Mouse (Mus musculus): ENCODE measurements at regions not wholly inside any gene's neighbourhood (a gene's known extent, or its start where the extent isn't known, plus 50 kb on each side); places are given as distances from the start of the nearest gene placed in this dataset.

DNA sequence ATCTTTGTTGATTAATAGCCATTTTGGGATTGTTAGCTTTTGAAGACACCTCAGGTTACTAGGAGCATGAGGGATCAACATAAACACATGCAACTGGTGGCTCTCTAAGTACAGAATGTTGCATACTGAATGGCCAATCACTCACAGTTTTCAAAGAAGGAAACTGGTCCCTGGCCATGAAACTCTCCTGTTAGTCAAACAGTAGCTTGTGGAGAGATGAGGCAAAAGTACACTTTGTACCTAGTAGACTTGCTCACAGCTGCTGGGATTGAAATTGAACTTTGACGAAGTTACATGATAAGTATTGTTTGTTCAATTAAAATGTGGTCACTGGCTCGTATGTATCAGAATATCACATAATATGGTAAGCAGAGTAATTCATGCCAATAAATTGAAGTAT, 237.6 kb upstream of the Robo2 start:
- Histone ChIP-seq H3K9ac (replicated peaks; ENCODE audit: low read depth, low read length) (no peak overlapping the region), H3K4me3 (ENCODE audit: low read depth, low read length) (no peak overlapping the region), H3K4me1 (ENCODE audit: control insufficient read depth, insufficient read depth, low read length) (no peaks in the 10 kb centered on the region), H3K4me2 (ENCODE audit: low read depth, low read length) (no peak overlapping the region), H3K27me3 (ENCODE audit: control insufficient read depth, insufficient read depth, low read length) (no peaks in the 10 kb centered on the region), H3K36me3 (ENCODE audit: control insufficient read depth, insufficient read depth, low read length) (no peaks in the 10 kb centered on the region), H3K9me3 (ENCODE audit: control insufficient read depth, low read length) (no peaks in the 10 kb centered on the region), H3K27ac (ENCODE audit: low read depth, low read length) (no peak overlapping the region)
- 94% methylated on average over 2 of the region's 2 CpGs for WGBS
- no peak for ATAC-seq (ENCODE audit: low read depth)

DNA sequence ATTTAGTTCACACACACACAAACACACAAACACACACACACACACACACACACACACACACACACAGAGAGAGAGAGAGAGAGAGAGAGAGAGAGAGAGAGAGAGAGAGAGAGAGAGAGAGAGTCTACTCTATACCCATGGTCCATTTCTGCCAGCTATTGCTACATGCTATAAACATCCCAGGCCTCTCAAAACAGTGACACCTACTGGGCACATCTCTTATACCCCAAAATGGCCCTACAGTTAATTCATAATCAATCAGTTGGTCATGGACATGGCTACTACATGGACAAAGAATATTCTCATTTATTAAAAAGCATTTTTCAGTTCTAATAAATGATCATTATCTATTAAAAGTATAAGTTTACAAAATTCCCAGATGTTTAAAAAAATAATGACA, 236.8 kb upstream of the Robo2 start:
- H3K4me1 ChIP-seq (ENCODE audit: control insufficient read depth, insufficient read depth, low read length): no peaks in the 10 kb centered on the region
- no peaks in the 10 kb centered on the region for H3K36me3 ChIP-seq (ENCODE audit: control insufficient read depth, insufficient read depth, low read length)
- H3K9me3 ChIP-seq (ENCODE audit: control insufficient read depth, low read length): no peaks in the 10 kb centered on the region
- no peak overlapping the region for H3K4me3 ChIP-seq (ENCODE audit: low read depth, low read length)
- no peak for ATAC-seq (ENCODE audit: low read depth)
- no peaks in the 10 kb centered on the region for H3K27me3 ChIP-seq (ENCODE audit: control insufficient read depth, insufficient read depth, low read length)
- H3K27ac ChIP-seq (ENCODE audit: low read depth, low read length): no peak overlapping the region
- no peak overlapping the region for H3K9ac ChIP-seq (replicated peaks; ENCODE audit: low read depth, low read length)
- H3K4me2 ChIP-seq (ENCODE audit: low read depth, low read length): no peak overlapping the region

GRCm38 (mm10) chr16:74644750-74645366, 233.2 kb upstream of the Robo2 start:
- ATAC-seq (ENCODE audit: low read depth): no peak
- Histone ChIP-seq H3K27me3 (ENCODE audit: control insufficient read depth, insufficient read depth, low read length) (no peaks in the 10 kb centered on the region), H3K27ac (ENCODE audit: low read depth, low read length) (no peak overlapping the region), H3K9me3 (ENCODE audit: control insufficient read depth, low read length) (no peaks in the 10 kb centered on the region), H3K4me2 (ENCODE audit: low read depth, low read length) (no peak overlapping the region), H3K36me3 (ENCODE audit: control insufficient read depth, insufficient read depth, low read length) (no peaks in the 10 kb centered on the region), H3K4me3 (ENCODE audit: low read depth, low read length) (no peak overlapping the region), H3K4me1 (ENCODE audit: control insufficient read depth, insufficient read depth, low read length) (no peaks in the 10 kb centered on the region), H3K9ac (replicated peaks; ENCODE audit: low read depth, low read length) (no peak overlapping the region)
- WGBS: 15% methylated on average over 10 of the region's 10 CpGs

- no peak for ATAC-seq (ENCODE audit: low read depth)
- H3K9ac ChIP-seq (replicated peaks; ENCODE audit: low read depth, low read length): no peak overlapping the region
- H3K27ac ChIP-seq (ENCODE audit: low read depth, low read length): no peak overlapping the region
- no peak overlapping the region for H3K4me2 ChIP-seq (ENCODE audit: low read depth, low read length)
- 80% methylated on average over 7 of the region's 7 CpGs for WGBS
- no peaks in the 10 kb centered on the region for H3K9me3 ChIP-seq (ENCODE audit: control insufficient read depth, low read length)
- H3K27me3 ChIP-seq (ENCODE audit: control insufficient read depth, insufficient read depth, low read length): no peaks in the 10 kb centered on the region
- no peak overlapping the region for H3K4me3 ChIP-seq (ENCODE audit: low read depth, low read length)
- no peaks in the 10 kb centered on the region for H3K4me1 ChIP-seq (ENCODE audit: control insufficient read depth, insufficient read depth, low read length)
- H3K36me3 ChIP-seq (ENCODE audit: control insufficient read depth, insufficient read depth, low read length): no peaks in the 10 kb centered on the region
Observed at GRCm38 (mm10) chr16:74639805-74640204, 228.2 kb upstream of the Robo2 start.

DNA sequence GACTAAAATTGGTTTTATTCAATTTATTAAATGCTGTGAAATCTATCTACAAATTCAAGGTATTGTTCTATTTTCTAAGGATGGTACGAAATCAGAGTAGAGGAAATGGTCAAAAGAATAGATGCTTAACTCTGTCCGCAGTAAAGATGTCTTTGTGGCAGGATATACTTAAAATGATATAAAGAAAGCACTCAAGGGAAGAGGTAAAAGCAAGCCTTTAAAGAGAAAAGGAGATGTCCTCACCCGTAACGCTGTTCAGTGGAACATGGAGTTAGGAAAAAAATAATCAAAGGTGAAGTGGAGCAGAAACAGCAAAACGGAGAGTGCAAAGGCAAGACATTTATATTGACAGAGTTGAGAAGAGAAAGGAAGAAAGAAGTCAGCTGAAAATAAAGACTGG, 226.0 kb upstream of the Robo2 start:
- Histone ChIP-seq H3K9me3 (ENCODE audit: control insufficient read depth, low read length) (no peaks in the 10 kb centered on the region), H3K4me3 (ENCODE audit: low read depth, low read length) (no peak overlapping the region), H3K27ac (ENCODE audit: low read depth, low read length) (no peak overlapping the region), H3K9ac (replicated peaks; ENCODE audit: low read depth, low read length) (no peak overlapping the region), H3K4me2 (ENCODE audit: low read depth, low read length) (no peak overlapping the region), H3K36me3 (ENCODE audit: control insufficient read depth, insufficient read depth, low read length) (no peaks in the 10 kb centered on the region), H3K27me3 (ENCODE audit: control insufficient read depth, insufficient read depth, low read length) (no peaks in the 10 kb centered on the region), H3K4me1 (ENCODE audit: control insufficient read depth, insufficient read depth, low read length) (no peaks in the 10 kb centered on the region)
- no peak for ATAC-seq (ENCODE audit: low read depth)
- WGBS: 54% methylated on average over 5 of the region's 5 CpGs

DNA sequence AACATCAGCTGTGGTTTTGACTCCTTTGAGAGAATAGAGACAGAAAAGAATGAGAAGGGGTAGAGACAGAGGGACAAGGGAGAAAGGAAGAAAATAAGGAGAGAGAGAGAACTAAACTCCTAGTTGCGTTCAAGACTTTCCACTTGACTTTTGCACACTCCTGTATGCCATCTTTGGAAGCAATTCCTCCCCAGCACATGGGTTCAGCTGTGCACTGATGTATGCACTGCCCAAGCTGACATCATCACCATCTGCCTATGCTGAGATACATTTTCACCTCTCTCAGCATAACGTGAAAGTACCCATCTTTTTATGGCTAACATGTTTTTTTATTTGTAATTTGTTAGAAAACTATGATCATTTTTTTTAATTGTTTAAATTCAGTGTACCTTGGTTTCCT, 214.2 kb upstream of the Robo2 start:
- no peak for ATAC-seq (ENCODE audit: low read depth)

GRCm38 (mm10) chr16:74612072-74612471, 200.4 kb upstream of the Robo2 start:
- no peak overlapping the region for H3K4me3 ChIP-seq (ENCODE audit: low read depth, low read length)
- no peaks in the 10 kb centered on the region for H3K36me3 ChIP-seq (ENCODE audit: control insufficient read depth, insufficient read depth, low read length)
- H3K9me3 ChIP-seq (ENCODE audit: control insufficient read depth, low read length): no peaks in the 10 kb centered on the region
- ATAC-seq (ENCODE audit: low read depth): no peak
- no peaks in the 10 kb centered on the region for H3K27me3 ChIP-seq (ENCODE audit: control insufficient read depth, insufficient read depth, low read length)
- no peak overlapping the region for H3K4me2 ChIP-seq (ENCODE audit: low read depth, low read length)
- H3K4me1 ChIP-seq (ENCODE audit: control insufficient read depth, insufficient read depth, low read length): no peaks in the 10 kb centered on the region
- no peak overlapping the region for H3K9ac ChIP-seq (replicated peaks; ENCODE audit: low read depth, low read length)
- WGBS: 37% methylated on average over 4 of the region's 4 CpGs
- H3K27ac ChIP-seq (ENCODE audit: low read depth, low read length): no peak overlapping the region

More for the DNA sequence above, 214.2 kb upstream of the Robo2 start:
- Histone ChIP-seq H3K4me1 (ENCODE audit: control insufficient read depth, insufficient read depth, low read length) (no peaks in the 10 kb centered on the region), H3K9ac (replicated peaks; ENCODE audit: low read depth, low read length) (no peak overlapping the region), H3K27me3 (ENCODE audit: control insufficient read depth, insufficient read depth, low read length) (no peaks in the 10 kb centered on the region), H3K27ac (ENCODE audit: low read depth, low read length) (no peak overlapping the region), H3K4me2 (ENCODE audit: low read depth, low read length) (no peak overlapping the region), H3K9me3 (ENCODE audit: control insufficient read depth, low read length) (no peaks in the 10 kb centered on the region), H3K4me3 (ENCODE audit: low read depth, low read length) (no peak overlapping the region), H3K36me3 (ENCODE audit: control insufficient read depth, insufficient read depth, low read length) (no peaks in the 10 kb centered on the region)
- 76% methylated on average over 2 of the region's 2 CpGs for WGBS

GRCm38 (mm10) chr16:74609564-74609963, 197.9 kb upstream of the Robo2 start:
- no peak for ATAC-seq (ENCODE audit: low read depth)
- no peak overlapping the region for H3K9ac ChIP-seq (replicated peaks; ENCODE audit: low read depth, low read length)

GRCm38 (mm10) chr16:74598361-74598760, 186.7 kb upstream of the Robo2 start:
- ATAC-seq (ENCODE audit: low read depth): no peak
- no peaks in the 10 kb centered on the region for H3K36me3 ChIP-seq (ENCODE audit: control insufficient read depth, insufficient read depth, low read length)
- 41% methylated on average over 1 of the region's 1 CpGs for WGBS
- H3K9ac ChIP-seq (replicated peaks; ENCODE audit: low read depth, low read length): no peak overlapping the region
- no peak overlapping the region for H3K4me3 ChIP-seq (ENCODE audit: low read depth, low read length)
- no peak overlapping the region for H3K4me2 ChIP-seq (ENCODE audit: low read depth, low read length)
- no peak overlapping the region for H3K27ac ChIP-seq (ENCODE audit: low read depth, low read length)
- H3K4me1 ChIP-seq (ENCODE audit: control insufficient read depth, insufficient read depth, low read length): no peaks in the 10 kb centered on the region
- no peaks in the 10 kb centered on the region for H3K27me3 ChIP-seq (ENCODE audit: control insufficient read depth, insufficient read depth, low read length)
- H3K9me3 ChIP-seq (ENCODE audit: control insufficient read depth, low read length): no peaks in the 10 kb centered on the region

More at GRCm38 (mm10) chr16:74609564-74609963, 197.9 kb upstream of the Robo2 start:
- H3K4me1 ChIP-seq (ENCODE audit: control insufficient read depth, insufficient read depth, low read length): no peaks in the 10 kb centered on the region
- H3K36me3 ChIP-seq (ENCODE audit: control insufficient read depth, insufficient read depth, low read length): no peaks in the 10 kb centered on the region
- H3K27me3 ChIP-seq (ENCODE audit: control insufficient read depth, insufficient read depth, low read length): no peaks in the 10 kb centered on the region
- no peak overlapping the region for H3K4me2 ChIP-seq (ENCODE audit: low read depth, low read length)
- WGBS: 72% methylated on average over 4 of the region's 4 CpGs
- H3K9me3 ChIP-seq (ENCODE audit: control insufficient read depth, low read length): no peaks in the 10 kb centered on the region
- no peak overlapping the region for H3K4me3 ChIP-seq (ENCODE audit: low read depth, low read length)
- no peak overlapping the region for H3K27ac ChIP-seq (ENCODE audit: low read depth, low read length)

Measured in neural tube, embryonic 14.5 days (tissue).